Mouse (Mus musculus) bone marrow, adult 2 months (tissue): ENCODE results near the gene Slc35e4. TPM values are rescaled to one million over a fixed set of nuclear protein-coding genes. Genes with fewer than 3 reads are reported as not detected.

ENCODE experiments used
- H3K27ac ChIP-seq: fragments of 200-500 bp; 2 replicates; pipeline ENCODE4 v1.5.1; 2012; ENCODE audit warnings: low read depth, mild to moderate bottlenecking, control low read depth, inconsistent platforms, low read length; ENCODE audit not compliant: control insufficient read depth, poor library complexity, insufficient read depth
- H3K4me1 ChIP-seq: fragments of 200-500 bp; 2 replicates; pipeline ENCODE4 v1.6.1; 2011; ENCODE audit warnings: low read length; ENCODE audit not compliant: control insufficient read depth, insufficient read depth
- H3K4me3 ChIP-seq: fragments of 200-500 bp; replicated peaks from 2 replicates; pipeline ENCODE3; 2011; ENCODE audit warnings: mild to moderate bottlenecking, low read depth, low read length, control low read depth; ENCODE audit not compliant: control insufficient read depth
- CTCF ChIP-seq: fragments of 200-500 bp; IDR thresholded peaks from 2 replicates; pipeline ENCODE4 v1.5.1; 2011; ENCODE audit warnings: low read length, control low read depth; ENCODE audit not compliant: control insufficient read depth, insufficient read depth
- POLR2A ChIP-seq: fragments of 200-500 bp; IDR thresholded peaks from 2 replicates; pipeline ENCODE4 v1.6.1; 2011; ENCODE audit warnings: low read depth, mild to moderate bottlenecking, control low read depth, low read length, borderline replicate concordance; ENCODE audit not compliant: control insufficient read depth
- WGBS: fragments of 180-500 bp; shearing (Covaris S2); methylation state at CpG from one replicate; pipeline ENCODE4 v1.1.7; 2018; 5-methylcytosine and 5-hydroxymethylcytosine counted together
- polyA plus RNA-seq: library from polyadenylated mRNA; stranded (reverse); fragments of >200 nt; gene quantifications from 2 replicates; pipeline ENCODE4 v1.2.4, GENCODE M21; 2011; ENCODE audit warnings: low replicate concordance; ENCODE audit not compliant: missing spikeins, insufficient read depth, insufficient read length

Gene Slc35e4
- polyA plus RNA-seq, 1 experiment: 1.3 TPM

GRCm38 (mm10) chr11:3876419-3876818 is 38.0 kb downstream of the Slc35e4 start:
- 66% methylated on average over 6 of the region's 6 CpGs for WGBS
- no peak for TF ChIP-seq CTCF
- TF ChIP-seq POLR2A: no peak

GRCm38 (mm10) chr11:3864343-3864742 is 50.1 kb downstream of the Slc35e4 start:
- no peak for TF ChIP-seq CTCF
- TF ChIP-seq POLR2A: no peak
- H3K27ac ChIP-seq: no peak overlapping the region
- H3K4me1 ChIP-seq: no peaks in the 10 kb centered on the region
- 18% methylated on average over 6 of the region's 6 CpGs for WGBS
- H3K4me3 ChIP-seq: no peak overlapping the region

More at GRCm38 (mm10) chr11:3876419-3876818, 38.0 kb downstream of the Slc35e4 start:
- no peak overlapping the region for H3K27ac ChIP-seq
- H3K4me1 ChIP-seq: no peaks in the 10 kb centered on the region
- H3K4me3 ChIP-seq: no peak overlapping the region

GRCm38 (mm10) chr11:3863454-3864112 is 50.9 kb downstream of the Slc35e4 start, which contains the start of gene Osbp2:
Osbp2 (minus strand) TSS chr11:3863903.
- TF ChIP-seq CTCF (no peak), POLR2A (no peak)
- no peaks in the 10 kb centered on the region for H3K4me1 ChIP-seq
- WGBS: 5% methylated on average over 58 of the region's 58 CpGs
- peak within 1 kb of the TSS; percentile 33 for H3K4me3 ChIP-seq
- no peak within 1 kb of the TSS for H3K27ac ChIP-seq

- H3K4me1 ChIP-seq: no peaks in the 10 kb centered on the region
- no peak overlapping the region for H3K4me3 ChIP-seq
- WGBS: 69% methylated on average over 19 of the region's 19 CpGs
- H3K27ac ChIP-seq: no peak overlapping the region
- TF ChIP-seq CTCF (no peak), POLR2A (no peak)
Observed at GRCm38 (mm10) chr11:3862661-3863453, 51.6 kb downstream of the Slc35e4 start.

GRCm38 (mm10) chr11:3860361-3860760 is 54.1 kb downstream of the Slc35e4 start:
- no peak for TF ChIP-seq CTCF
- no peak for TF ChIP-seq POLR2A
- H3K4me1 ChIP-seq: no peaks in the 10 kb centered on the region
- H3K27ac ChIP-seq: no peak overlapping the region
- no peak overlapping the region for H3K4me3 ChIP-seq
- WGBS: 77% methylated on average over 4 of the region's 4 CpGs

GRCm38 (mm10) chr11:3859778-3860177 is 54.7 kb downstream of the Slc35e4 start:
- 93% methylated on average over 4 of the region's 4 CpGs for WGBS
- Histone ChIP-seq H3K4me1 (no peaks in the 10 kb centered on the region), H3K4me3 (no peak overlapping the region), H3K27ac (no peak overlapping the region)
- no peak for TF ChIP-seq POLR2A
- TF ChIP-seq CTCF: no peak

GRCm38 (mm10) chr11:3857902-3858301 is 56.6 kb downstream of the Slc35e4 start:
- Histone ChIP-seq H3K27ac (no peak overlapping the region), H3K4me3 (no peak overlapping the region)
- WGBS: 73% methylated on average over 5 of the region's 5 CpGs

More at GRCm38 (mm10) chr11:3857902-3858301, 56.6 kb downstream of the Slc35e4 start:
- TF ChIP-seq CTCF: no peak
- TF ChIP-seq POLR2A: no peak
- H3K4me1 ChIP-seq: no peaks in the 10 kb centered on the region

Other genes starting within 250 kb of the Slc35e4 start
- not detected in 2 replicates for gene Osbp2, start 50.8 kb downstream of the Slc35e4 start, polyA plus RNA-seq
- gene 4921536K21Rik, start 19.6 kb downstream of the Slc35e4 start, polyA plus RNA-seq: 0.38 and 0.77 TPM in 2 replicates
- 0.22 and 1.2 TPM in 2 replicates for gene Dusp18, start 19.4 kb downstream of the Slc35e4 start, polyA plus RNA-seq
- gene Tcn2, start 17.5 kb upstream of the Slc35e4 start, polyA plus RNA-seq: 16.7 and 48.3 TPM in 2 replicates
- gene Pes1, start 49.3 kb upstream of the Slc35e4 start, polyA plus RNA-seq: 21.2 and 35.0 TPM in 2 replicates
- not detected in 2 replicates for gene 4930556J24Rik, start 62.1 kb upstream of the Slc35e4 start, polyA plus RNA-seq
- gene Gal3st1, start 69.0 kb upstream of the Slc35e4 start, polyA plus RNA-seq: 0.56 TPM in 1 of 2 replicates, not detected in the other
- gene Sec14l4, start 116.8 kb upstream of the Slc35e4 start, polyA plus RNA-seq: 0.47 TPM in 1 of 2 replicates, not detected in the other
- gene Sec14l3, start 150.2 kb upstream of the Slc35e4 start, polyA plus RNA-seq: not detected in 2 replicates
- 9.0 and 10.3 TPM in 2 replicates for gene Mtfp1, start 180.8 kb upstream of the Slc35e4 start, polyA plus RNA-seq
- 15.4 and 20.3 TPM in 2 replicates for gene Sec14l2, start 208.8 kb upstream of the Slc35e4 start, polyA plus RNA-seq
- 8.5 and 10.5 TPM in 2 replicates for gene Rnf215, start 220.5 kb upstream of the Slc35e4 start, polyA plus RNA-seq
- gene Ccdc157, start 245.6 kb upstream of the Slc35e4 start, polyA plus RNA-seq: 5.0 and 5.9 TPM in 2 replicates
- gene Sf3a1, start 245.7 kb upstream of the Slc35e4 start, polyA plus RNA-seq: 26.7 and 39.7 TPM in 2 replicates